Mouse (Mus musculus) lung, embryonic 15.5 days (tissue): ENCODE measurements at regions not wholly inside any gene's neighbourhood (a gene's known extent, or its start where the extent isn't known, plus 50 kb on each side); places are given as distances from the start of the nearest gene placed in this dataset.
A peak's percentile ranks its signal among the peaks of the same experiment; 100 is the strongest.

Experiments used
- ATAC-seq: fragments of 200-750 bp; cut with Nextera tagmentation; 2 replicates; pipeline ENCODE4 v1.8.0; 2017; ENCODE audit warnings: moderate number of reproducible peaks, borderline replicate concordance; ENCODE audit not compliant: low FRiP score, low TSS enrichment; ENCODE audit errors: extremely low read depth
- H3K27ac ChIP-seq: fragments of 300-500 bp; sonication (generic); 2 replicates; pipeline ENCODE4 v1.5.1; 2015; ENCODE audit warnings: moderate library complexity, mild to moderate bottlenecking, inconsistent platforms
- H3K27me3 ChIP-seq: fragments of 300-500 bp; sonication (generic); 2 replicates; pipeline ENCODE4 v1.6.1; 2015; ENCODE audit warnings: inconsistent platforms
- H3K36me3 ChIP-seq: fragments of 300-500 bp; sonication (generic); 2 replicates; pipeline ENCODE4 v1.6.1; 2015; ENCODE audit warnings: inconsistent platforms
- H3K4me1 ChIP-seq: fragments of 300-500 bp; sonication (generic); 2 replicates; pipeline ENCODE4 v1.6.1; 2015; ENCODE audit warnings: inconsistent platforms
- H3K4me2 ChIP-seq: fragments of 300-500 bp; sonication (generic); 2 replicates; pipeline ENCODE4 v1.6.1; 2015; ENCODE audit warnings: inconsistent platforms, mild to moderate bottlenecking, moderate library complexity
- H3K4me3 ChIP-seq: fragments of 300-500 bp; sonication (generic); 2 replicates; pipeline ENCODE4 v1.5.1; 2015; ENCODE audit warnings: mild to moderate bottlenecking, inconsistent platforms
- H3K9ac ChIP-seq: fragments of 300-500 bp; sonication (generic); 2 replicates; pipeline ENCODE4 v1.6.1; 2015; ENCODE audit warnings: inconsistent platforms
- H3K9me3 ChIP-seq: fragments of 300-500 bp; sonication (generic); 2 replicates; pipeline ENCODE4 v1.6.1; 2016; ENCODE audit warnings: inconsistent platforms
- WGBS: fragments of 180-500 bp; shearing (Covaris S2); methylation state at CpG from one replicate; pipeline ENCODE4 v1.1.7; 2015; 5-methylcytosine and 5-hydroxymethylcytosine counted together

DNA sequence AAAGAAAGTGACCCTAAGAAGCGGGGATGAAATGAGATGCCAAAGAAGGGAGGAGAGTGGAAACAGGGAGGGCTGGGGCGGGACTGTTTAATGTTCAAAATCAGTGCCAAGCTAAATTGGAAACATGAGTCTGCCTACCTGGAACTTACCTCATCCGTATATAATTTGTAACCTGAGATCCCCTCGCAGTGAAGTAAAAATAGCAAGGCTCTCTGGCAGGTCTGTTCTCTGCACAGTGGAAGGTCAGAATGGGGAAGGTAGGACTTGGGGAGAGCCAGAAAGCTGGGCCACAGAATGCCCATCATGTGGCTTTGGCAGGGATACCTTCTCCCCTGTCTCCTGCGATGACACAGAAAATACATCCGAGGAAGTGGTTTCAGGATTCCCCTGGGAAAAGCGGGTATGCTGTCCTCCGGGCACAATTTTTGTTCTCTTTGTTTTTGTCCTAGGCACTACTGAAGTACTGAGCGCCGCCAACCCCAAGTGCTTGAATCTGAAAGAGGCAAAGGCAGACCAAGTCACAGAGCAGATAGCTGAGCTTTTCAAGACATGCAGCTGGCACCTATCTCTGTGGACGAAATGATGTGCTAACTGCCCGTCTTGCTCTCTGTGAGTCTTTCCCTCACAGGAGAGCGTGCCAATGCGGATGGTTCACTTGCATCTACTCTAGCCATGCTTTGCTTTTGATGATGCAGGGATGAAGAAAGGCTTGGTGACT is 623.2 kb upstream of the Mpdz start:
- Histone ChIP-seq H3K4me3 (peak overlapping the region; percentile 13; the same call in 1 of the 2 replicates), H3K27ac (peak overlapping the region; percentile 71), H3K27me3 (no peaks in the 10 kb centered on the region), H3K4me2 (peak overlapping the region; percentile 25), H3K36me3 (no peaks in the 10 kb centered on the region), H3K9me3 (no peaks in the 10 kb centered on the region), H3K4me1 (no peaks in the 10 kb centered on the region), H3K9ac (no peak overlapping the region)
- ATAC-seq: peak; percentile 78
- WGBS: 49% methylated on average over 14 of the region's 14 CpGs

DNA sequence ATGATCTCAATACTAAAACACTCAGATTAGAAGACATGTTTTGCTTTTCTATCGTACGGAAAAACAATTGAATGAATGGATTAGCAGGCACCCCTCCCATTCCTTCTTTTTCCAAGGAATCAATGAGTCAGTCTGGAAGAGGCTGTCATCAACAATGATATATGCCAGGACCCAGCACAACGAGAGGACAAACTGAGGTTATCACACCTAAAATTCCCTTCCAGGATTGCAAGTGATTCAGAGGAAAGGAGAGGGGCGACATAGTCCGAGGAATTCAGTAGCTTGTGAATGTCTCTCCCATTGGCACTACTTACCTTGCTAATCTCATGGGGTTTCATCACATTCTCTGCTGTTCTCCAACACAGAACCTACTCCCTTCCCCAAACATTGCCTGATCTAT is 620.1 kb upstream of the Mpdz start:
- no peaks in the 10 kb centered on the region for H3K27me3 ChIP-seq
- no peak for ATAC-seq
- no peak overlapping the region for H3K4me3 ChIP-seq
- H3K9ac ChIP-seq: no peak overlapping the region
- H3K27ac ChIP-seq: no peak overlapping the region
- H3K36me3 ChIP-seq: no peaks in the 10 kb centered on the region
- no peak overlapping the region for H3K4me2 ChIP-seq
- H3K9me3 ChIP-seq: no peaks in the 10 kb centered on the region
- no peaks in the 10 kb centered on the region for H3K4me1 ChIP-seq
- WGBS: 73% methylated on average over 5 of the region's 5 CpGs

DNA sequence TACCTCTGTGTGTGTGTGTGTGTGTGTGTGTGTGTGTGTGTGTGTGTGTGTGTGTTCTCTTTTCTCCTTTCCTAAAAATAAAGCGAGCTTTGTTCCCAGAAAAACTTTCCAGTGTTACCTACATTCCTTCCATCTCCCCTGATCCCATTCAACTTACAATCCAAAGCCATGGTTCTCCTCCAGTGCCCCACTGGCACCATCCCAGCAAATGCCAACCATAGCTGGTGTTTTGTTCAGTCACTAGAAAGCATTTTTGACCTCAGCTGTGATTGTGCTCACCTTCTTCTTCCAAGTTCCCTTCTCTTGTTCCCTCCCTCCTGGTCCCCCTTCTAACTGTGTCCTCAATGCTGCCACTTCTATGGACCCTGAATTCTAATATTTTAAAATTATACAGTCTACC is 614.1 kb upstream of the Mpdz start:
- Histone ChIP-seq H3K36me3 (no peaks in the 10 kb centered on the region), H3K27me3 (no peaks in the 10 kb centered on the region), H3K27ac (no peak overlapping the region), H3K9ac (no peak overlapping the region), H3K4me1 (no peaks in the 10 kb centered on the region), H3K9me3 (no peaks in the 10 kb centered on the region), H3K4me2 (no peak overlapping the region), H3K4me3 (no peak overlapping the region)
- no peak for ATAC-seq
- 83% methylated on average over 1 of the region's 1 CpGs for WGBS

DNA sequence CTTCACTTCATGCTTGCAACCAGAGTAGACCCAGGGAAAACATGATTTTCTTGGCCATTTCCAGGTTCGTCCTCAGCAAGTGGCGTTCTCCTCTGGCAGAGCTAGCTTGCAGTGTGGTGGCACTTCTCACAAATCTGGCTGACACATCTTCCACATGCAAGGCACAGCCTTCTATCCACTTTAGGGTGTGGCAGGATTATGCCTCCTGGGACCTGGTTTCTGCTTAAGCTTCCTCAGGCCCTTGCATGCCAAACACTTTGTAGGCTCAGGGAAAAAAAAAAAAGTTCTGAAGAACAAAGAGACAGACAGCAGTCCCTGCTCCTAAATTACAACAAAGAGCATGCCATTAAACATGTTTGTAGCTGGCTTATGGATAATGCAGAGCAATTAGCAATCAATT is 605.6 kb upstream of the Mpdz start:
- Histone ChIP-seq H3K27me3 (no peaks in the 10 kb centered on the region), H3K4me3 (no peak overlapping the region), H3K4me2 (no peak overlapping the region), H3K4me1 (no peaks in the 10 kb centered on the region), H3K9ac (no peak overlapping the region), H3K36me3 (no peaks in the 10 kb centered on the region), H3K27ac (no peak overlapping the region), H3K9me3 (no peaks in the 10 kb centered on the region)
- WGBS: 95% methylated on average over 2 of the region's 2 CpGs
- ATAC-seq: no peak

DNA sequence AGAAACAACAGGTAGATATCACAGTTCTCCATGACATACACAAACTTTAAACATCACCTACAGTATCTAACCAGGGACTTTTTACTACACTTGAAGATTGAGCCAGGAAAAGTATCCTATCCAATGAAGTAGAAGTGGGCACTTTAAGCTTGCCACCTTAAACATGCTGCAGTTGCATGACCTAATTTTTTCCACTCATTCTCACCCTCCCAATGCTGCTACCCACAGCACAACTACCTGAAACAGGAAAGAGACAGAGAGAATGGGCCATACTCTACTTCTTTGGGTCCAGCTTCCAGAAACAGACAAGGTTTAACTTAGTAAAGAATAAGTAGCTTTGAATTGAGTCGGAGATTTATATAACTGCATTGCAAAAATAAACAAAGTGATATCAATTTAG is 594.9 kb upstream of the Mpdz start:
- H3K9ac ChIP-seq: no peak overlapping the region

DNA sequence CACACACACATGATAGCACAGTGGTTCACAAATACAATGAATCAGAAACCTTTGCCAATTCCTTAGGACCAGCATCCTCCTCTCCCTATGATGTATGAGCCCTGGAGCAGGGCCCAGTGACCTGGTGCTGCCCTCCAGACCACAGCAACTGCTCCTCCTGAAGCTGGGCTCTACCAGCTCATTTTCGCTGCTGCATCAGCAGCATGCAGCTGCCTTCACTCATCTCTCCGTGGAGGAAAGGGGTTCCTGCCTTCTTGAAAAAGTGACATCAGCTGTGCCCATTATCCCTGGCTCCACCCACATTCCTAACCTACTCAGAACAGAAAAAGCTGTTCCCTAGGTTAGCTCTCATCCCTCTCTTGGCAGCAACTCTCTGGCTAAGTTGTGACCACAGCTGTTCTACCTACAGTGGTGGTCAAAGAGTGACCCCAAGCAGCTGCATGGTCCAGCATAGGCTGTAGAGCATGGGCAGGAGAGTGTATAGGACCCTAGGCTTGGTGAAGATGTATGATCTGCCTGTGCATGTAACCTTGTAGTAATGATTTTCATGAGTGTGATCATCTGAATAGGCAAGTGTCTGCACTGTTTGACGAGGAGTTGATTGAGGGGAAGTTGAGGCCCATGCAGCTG is 592.6 kb upstream of the Mpdz start:
- Histone ChIP-seq H3K4me3 (no peak overlapping the region), H3K4me1 (peaks cover 6% of the 10 kb centered on the region; the same call in 1 of the 2 replicates), H3K36me3 (no peaks in the 10 kb centered on the region), H3K9ac (no peak overlapping the region), H3K4me2 (no peak overlapping the region), H3K27me3 (no peaks in the 10 kb centered on the region), H3K27ac (no peak overlapping the region), H3K9me3 (no peaks in the 10 kb centered on the region)
- ATAC-seq: peak; percentile 59
- WGBS: 32% methylated on average over 3 of the region's 3 CpGs

More for the DNA sequence above, 594.9 kb upstream of the Mpdz start:
- H3K4me1 ChIP-seq: peaks cover 6% of the 10 kb centered on the region; the same call in 1 of the 2 replicates
- H3K27ac ChIP-seq: no peak overlapping the region
- H3K4me3 ChIP-seq: no peak overlapping the region
- H3K9me3 ChIP-seq: no peaks in the 10 kb centered on the region
- H3K36me3 ChIP-seq: no peaks in the 10 kb centered on the region
- no peak overlapping the region for H3K4me2 ChIP-seq
- ATAC-seq: no peak
- WGBS: 62% methylated on average over 1 of the region's 1 CpGs
- H3K27me3 ChIP-seq: no peaks in the 10 kb centered on the region

DNA sequence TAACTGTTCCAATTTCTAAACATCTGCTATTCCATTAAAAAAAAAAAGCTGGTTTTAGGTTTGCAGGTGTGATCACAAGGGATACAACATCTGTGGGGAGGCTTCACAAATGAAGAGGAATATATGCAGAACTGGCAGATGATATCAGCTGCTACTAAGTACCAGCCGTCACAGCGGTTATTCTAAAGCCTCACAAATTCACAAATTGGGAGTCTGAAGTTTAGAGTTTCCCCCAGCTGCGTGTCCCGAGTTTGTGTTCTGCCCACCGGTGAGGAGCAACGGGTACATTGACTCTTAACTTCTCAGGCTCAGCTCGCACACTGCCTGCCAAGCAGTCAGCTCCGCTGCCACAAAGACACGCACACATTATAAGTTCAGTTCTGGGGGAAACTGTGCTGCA is 586.6 kb upstream of the Mpdz start:
- 82% methylated on average over 9 of the region's 9 CpGs for WGBS
- Histone ChIP-seq H3K27ac (no peak overlapping the region), H3K36me3 (no peaks in the 10 kb centered on the region), H3K27me3 (no peaks in the 10 kb centered on the region), H3K4me2 (no peak overlapping the region), H3K4me3 (no peak overlapping the region), H3K9me3 (no peaks in the 10 kb centered on the region), H3K9ac (no peak overlapping the region), H3K4me1 (peaks cover 8% of the 10 kb centered on the region)
- no peak for ATAC-seq

DNA sequence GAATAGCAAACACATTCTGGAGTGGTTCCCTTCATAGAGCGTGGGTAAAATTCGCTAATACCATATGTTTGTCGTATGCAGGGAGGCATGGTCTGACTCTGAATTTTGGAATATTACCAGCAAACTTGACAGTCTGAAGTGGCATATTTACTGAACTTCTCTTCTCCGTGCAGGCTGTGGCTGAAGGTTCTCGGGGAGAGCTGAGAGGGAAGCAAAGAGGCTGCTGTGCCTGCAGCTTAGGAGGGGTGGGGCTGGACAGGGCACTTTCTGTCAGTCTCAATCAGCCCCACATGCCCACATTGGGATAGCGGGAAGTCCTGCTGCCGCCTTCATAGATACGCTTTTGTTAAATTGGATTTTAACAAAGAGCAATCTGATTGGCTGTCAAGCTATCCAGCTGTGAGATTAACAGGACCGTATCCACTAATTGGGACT is 584.8 kb upstream of the Mpdz start:
- ATAC-seq: no peak; the same call in 1 of the 2 replicates
- Histone ChIP-seq H3K4me3 (no peak overlapping the region), H3K9ac (no peak overlapping the region), H3K27me3 (no peaks in the 10 kb centered on the region), H3K4me1 (peaks cover 8% of the 10 kb centered on the region), H3K36me3 (no peaks in the 10 kb centered on the region), H3K9me3 (no peaks in the 10 kb centered on the region), H3K4me2 (0 out of 2 replicates have a peak overlapping the region, but pooled peaks have one; percentile 5), H3K27ac (no peak overlapping the region)
- WGBS: 34% methylated on average over 9 of the region's 9 CpGs

DNA sequence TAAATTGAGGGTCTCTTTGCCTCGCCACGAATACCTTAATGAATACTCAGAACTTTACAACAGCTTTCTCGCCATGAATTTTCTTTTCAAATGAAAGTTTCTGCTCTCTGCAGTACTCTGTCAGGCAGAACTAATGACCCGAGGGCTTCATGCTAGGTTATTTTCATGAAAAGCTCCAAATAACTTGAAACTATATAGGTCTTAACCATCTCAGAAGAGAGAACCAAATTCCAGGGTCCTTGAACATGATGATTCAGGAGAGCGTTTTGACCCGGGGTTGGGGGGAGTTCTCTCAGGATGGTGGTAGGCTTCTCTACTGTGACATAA is 558.8 kb upstream of the Mpdz start:
- Histone ChIP-seq H3K36me3 (no peaks in the 10 kb centered on the region), H3K27ac (0 out of 2 replicates have a peak overlapping the region, but pooled peaks have one; percentile 4), H3K27me3 (no peaks in the 10 kb centered on the region), H3K4me3 (no peak overlapping the region), H3K4me1 (peaks cover 18% of the 10 kb centered on the region), H3K9ac (no peak overlapping the region), H3K4me2 (no peak overlapping the region), H3K9me3 (no peaks in the 10 kb centered on the region)
- 81% methylated on average over 6 of the region's 6 CpGs for WGBS
- no peak for ATAC-seq

DNA sequence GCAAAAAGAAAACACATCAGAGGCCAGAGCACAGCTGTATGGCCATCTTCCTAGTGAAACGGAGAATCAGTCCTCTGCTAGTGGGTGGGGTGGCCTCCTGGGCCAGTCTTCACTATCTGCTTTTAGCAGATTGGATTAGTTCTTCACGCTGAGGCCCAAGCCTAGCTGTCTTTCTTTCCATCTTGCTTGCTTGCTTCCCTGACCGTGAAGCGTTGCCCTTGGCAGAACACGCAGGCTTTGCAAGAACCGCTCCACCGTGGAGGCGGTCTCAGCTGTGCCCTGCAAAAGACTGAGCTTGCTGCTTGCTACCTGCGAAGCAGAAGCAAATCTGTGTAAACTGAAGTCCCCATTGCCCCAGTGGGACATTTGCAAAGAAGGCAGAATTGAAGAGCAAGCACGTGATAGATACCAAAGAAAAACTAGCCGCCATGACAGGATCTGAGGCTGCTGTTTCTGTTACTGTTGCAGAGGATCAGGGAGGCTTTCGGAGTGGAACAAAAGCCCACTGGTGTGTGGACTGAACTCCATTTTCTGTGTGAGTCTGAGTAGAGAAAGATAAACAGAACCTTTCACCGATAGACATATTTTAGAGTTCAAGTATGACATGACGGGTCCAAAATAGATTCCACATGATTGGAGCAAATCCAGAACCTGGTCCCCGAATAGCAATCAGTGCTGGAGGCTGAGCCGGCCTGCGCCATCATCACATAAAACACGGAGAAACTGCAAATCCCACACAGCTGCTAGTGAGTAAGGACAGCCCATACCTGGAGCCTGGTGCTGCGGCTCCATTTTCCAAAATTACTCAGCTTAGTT is 558.2 kb upstream of the Mpdz start:
- no peaks in the 10 kb centered on the region for H3K27me3 ChIP-seq

DNA sequence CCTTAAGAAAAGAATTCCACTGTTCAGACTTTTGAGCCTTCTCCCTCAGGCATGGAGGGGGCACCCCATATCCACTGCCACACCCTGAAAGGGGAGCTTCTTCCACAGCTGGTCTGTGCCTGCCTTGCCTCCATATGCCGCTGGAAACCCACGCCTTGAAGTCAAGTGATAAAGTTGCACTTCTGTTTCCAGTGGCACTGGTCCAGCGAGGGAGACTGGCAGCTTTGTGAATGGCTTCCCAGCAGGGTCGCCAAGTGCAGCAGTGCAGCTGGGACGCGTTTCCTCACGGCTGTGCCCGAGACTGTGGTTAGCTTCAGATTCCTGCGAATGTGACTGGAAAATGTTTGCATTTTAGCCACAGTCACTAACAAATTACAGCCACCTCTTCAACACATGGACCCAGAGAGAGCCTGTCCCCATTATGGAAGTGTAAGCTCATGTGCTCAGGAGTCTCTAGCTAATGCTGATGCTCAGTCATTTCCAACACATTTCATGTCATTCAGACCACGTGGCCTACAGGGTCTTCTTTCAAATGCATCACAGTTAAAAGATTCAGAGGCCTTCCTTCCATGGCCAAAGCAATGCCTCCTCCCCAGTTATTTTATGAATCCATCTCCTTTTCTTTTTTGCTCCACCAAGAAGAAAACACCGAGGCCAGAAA is 557.2 kb upstream of the Mpdz start:
- H3K27ac ChIP-seq: peak overlapping the region; percentile 78
- ATAC-seq: peak; percentile 92
- H3K4me2 ChIP-seq: no peak overlapping the region
- no peaks in the 10 kb centered on the region for H3K27me3 ChIP-seq
- no peaks in the 10 kb centered on the region for H3K9me3 ChIP-seq
- H3K36me3 ChIP-seq: no peaks in the 10 kb centered on the region
- WGBS: 27% methylated on average over 11 of the region's 11 CpGs
- H3K4me1 ChIP-seq: peaks cover 18% of the 10 kb centered on the region
- no peak overlapping the region for H3K4me3 ChIP-seq
- H3K9ac ChIP-seq: no peak overlapping the region

More for the DNA sequence above, 558.2 kb upstream of the Mpdz start:
- Histone ChIP-seq H3K4me1 (peaks cover 18% of the 10 kb centered on the region), H3K36me3 (no peaks in the 10 kb centered on the region), H3K4me2 (no peak overlapping the region), H3K27ac (peak overlapping the region; percentile 78), H3K4me3 (no peak overlapping the region), H3K9ac (no peak overlapping the region), H3K9me3 (no peaks in the 10 kb centered on the region)
- peak; percentile 42; the same call in 1 of the 2 replicates for ATAC-seq
- 56% methylated on average over 19 of the region's 19 CpGs for WGBS
